Mouse (Mus musculus) testis, adult 2 months (tissue): ENCODE data around the gene Rock2.

Source experiments
- CTCF ChIP-seq: fragments of 200-500 bp; IDR thresholded peaks from 2 replicates; pipeline ENCODE4 v1.5.1; 2012; ENCODE audit warnings: low read depth, mild to moderate bottlenecking, inconsistent platforms, low read length, moderate library complexity; ENCODE audit not compliant: control insufficient read depth, insufficient read depth, insufficient replicate concordance
- POLR2A ChIP-seq: fragments of 200-500 bp; IDR thresholded peaks from 2 replicates; pipeline ENCODE4 v1.6.1; 2012; ENCODE audit warnings: low read depth, mild to moderate bottlenecking, inconsistent platforms, low read length, moderate library complexity; ENCODE audit not compliant: control insufficient read depth

DNA sequence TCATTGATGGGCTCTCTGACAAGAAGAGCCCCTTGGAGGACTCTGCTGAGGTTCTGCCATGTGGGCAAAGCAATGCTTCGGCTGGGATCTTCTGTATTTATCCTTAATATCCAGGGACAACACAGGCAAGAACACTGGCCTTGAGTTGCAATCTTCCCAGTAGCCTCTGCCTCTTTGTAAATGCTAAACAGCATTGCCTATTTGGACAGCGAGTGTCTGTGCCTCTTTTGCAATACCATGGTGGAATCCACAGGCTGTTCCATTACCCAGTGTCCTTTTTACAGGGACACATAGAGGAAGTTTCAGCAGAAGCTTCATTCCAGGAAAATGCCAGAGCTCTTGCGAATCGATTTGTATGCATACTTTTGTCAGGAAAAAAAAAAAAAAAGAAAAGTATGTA lies 30.2 kb upstream of the Rock2 start:
- TF ChIP-seq CTCF (no peak), POLR2A (no peak)
